Comparison of ENCODE assay signal across 8 mouse cellular contexts in the genomic region with DNA sequence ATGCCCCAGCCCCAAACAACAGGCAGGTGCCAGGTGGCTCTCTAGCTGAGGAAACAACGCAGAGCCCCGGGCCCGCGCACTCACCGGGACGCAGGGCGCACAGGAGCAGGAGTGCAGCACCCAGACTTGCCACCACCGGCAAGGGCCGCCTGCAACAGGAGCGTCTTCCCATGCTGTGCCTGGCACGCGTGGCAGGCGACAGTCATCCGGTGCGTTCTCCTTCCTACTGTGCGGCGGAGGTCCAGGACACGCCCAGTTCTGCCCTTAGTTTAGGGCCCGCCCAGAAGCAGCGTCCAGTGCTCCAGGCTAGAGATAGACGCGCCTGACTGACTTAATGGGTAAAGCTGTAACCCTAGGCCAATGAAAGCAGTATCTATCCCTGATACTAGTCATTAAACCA. TPM values are rescaled to one million over a fixed set of nuclear protein-coding genes. Genes with fewer than 3 reads are reported as not detected.
A peak's percentile ranks its signal among the peaks of the same experiment; 100 is the strongest.
DNase-seq lines count a peak whose midpoint lies in the region; ATAC-seq and TF ChIP-seq lines count a peak whose summit lies in the region.

Gene Chst13 (minus strand): TSS at position 195 of the 400 bp plus-strand sequence.

- no peak for TF ChIP-seq EP300 in CH12.LX (IDR thresholded peaks at IDR 0.05; ENCODE audit: low read length)
- TF ChIP-seq EP300 in stomach, postnatal 0 days (optimal IDR thresholded peaks at IDR 0.05) = no peak

- no peak for TF ChIP-seq CTCF in CH12.LX (conservative IDR thresholded peaks at IDR 0.05 in 1 of 2, IDR thresholded peaks at IDR 0.05 in 1 of 2; ENCODE audit: low read depth in 2 of 2, low read length in 2 of 2)
- no peak for TF ChIP-seq CTCF in stomach, postnatal 0 days (IDR thresholded peaks at IDR 0.05; ENCODE audit: low read depth)

- H3K79me2 ChIP-seq in CH12.LX (replicated peaks; ENCODE audit: control insufficient read depth, extremely low read depth, insufficient read depth, poor library complexity, severe bottlenecking) = no peaks in the 10 kb centered on the region

- TF ChIP-seq RAD21 in CH12.LX (IDR thresholded peaks at IDR 0.05; ENCODE audit: low read depth, low read length) = no peak

- peaks cover 59% of the 10 kb centered on the region for H3K27me3 ChIP-seq in CH12.LX (replicated peaks)
- no peaks in the 10 kb centered on the region for H3K27me3 ChIP-seq in stomach, postnatal 0 days (ENCODE audit: control insufficient read depth, insufficient read depth, low read length)

- TF ChIP-seq POLR2A in CH12.LX (IDR thresholded peaks at IDR 0.05; ENCODE audit: low read depth, low read length) = no peak

- H3K9ac ChIP-seq in CH12.LX (ENCODE audit: insufficient read depth, low read depth) = no peak within 1 kb of the TSS
- H3K9ac ChIP-seq in stomach, postnatal 0 days (ENCODE audit: low read length) = no peak within 1 kb of the TSS

- dilution Hi-C loops in CH12.LX (cut with MboI; ENCODE audit: extremely low pct_ligation_motif_present, extremely low pct_unique_long_range_greater_than_20kb, low sequenced_read_pairs) = no loop called here

- no peaks in the 10 kb centered on the region for H3K36me3 ChIP-seq in CH12.LX (replicated peaks in 1 of 2; ENCODE audit: control insufficient read depth in 1 of 2, insufficient read depth in 1 of 2, low read length in 1 of 2)
- H3K36me3 ChIP-seq in stomach, postnatal 0 days (ENCODE audit: control insufficient read depth, insufficient read depth, low read length) = no peaks in the 10 kb centered on the region

- DNase-seq in CH12.LX (ENCODE audit: extremely low read depth) (no peak), adipocyte (ENCODE audit: low spot score) (no peak)
- DNase-seq in adrenal gland, postnatal 36 days = peak; percentile 65 to 67
- DNase-seq in gastrocnemius, postnatal 25 days = peak; percentile 26
- peak; percentile 24 for DNase-seq in kidney, adult 9 months
- DNase-seq in lung, postnatal 10 days = peak; percentile 50
- peak; percentile 50 for DNase-seq in stomach, postnatal 0 days (ENCODE audit: low spot score)
- DNase-seq in cerebellum, adult 11 months = no peak

- H3K9me3 ChIP-seq in CH12.LX (replicated peaks; ENCODE audit: low read length) = no peaks in the 10 kb centered on the region
- no peaks in the 10 kb centered on the region for H3K9me3 ChIP-seq in stomach, postnatal 0 days (ENCODE audit: control insufficient read depth, low read length)

- no peak within 1 kb of the TSS for H3K4me2 ChIP-seq in CH12.LX (ENCODE audit: insufficient read depth, low read depth, poor library complexity, severe bottlenecking)
- H3K4me2 ChIP-seq in stomach, postnatal 0 days (replicated peaks; ENCODE audit: low read depth) = peak within 1 kb of the TSS; percentile 38

- H3K4me1 ChIP-seq in CH12.LX (ENCODE audit: control insufficient read depth in 1 of 2, insufficient read depth in 2 of 2) = peaks cover 0 to 2% of the 10 kb centered on the region in 2 experiments; a peak in 1 of 4 replicates
- H3K4me1 ChIP-seq in stomach, postnatal 0 days (replicated peaks; ENCODE audit: control insufficient read depth, insufficient read depth) = no peaks in the 10 kb centered on the region

- peak; percentile 58; the same call in 1 of the 2 replicates for ATAC-seq in stomach, postnatal 0 days (ENCODE audit: low FRiP score, low TSS enrichment)

- no peak within 1 kb of the TSS for H3K4me3 ChIP-seq in CH12.LX (replicated peaks in 1 of 3; ENCODE audit: low read depth in 2 of 3, low read length in 2 of 3, poor library complexity in 1 of 3)
- H3K4me3 ChIP-seq in stomach, postnatal 0 days (ENCODE audit: low read depth, low read length) = no peak within 1 kb of the TSS; the same call in 1 of the 2 replicates

- WGBS in stomach, postnatal 0 days = 11% methylated on average over 22 of the region's 22 CpGs

- in situ Hi-C loops in CH12.LX (cut with MboI; ENCODE audit: low pct_ligation_motif_present, low pct_unique_long_range_greater_than_20kb, low sequenced_read_pairs) = loop anchor here (10.0 kb wide), 1 partner anchor 640 kb away; no protein-coding TSS in a partner anchor

- no peak within 1 kb of the TSS for H3K27ac ChIP-seq in CH12.LX (ENCODE audit: insufficient read depth, low read depth)
- no peak within 1 kb of the TSS for H3K27ac ChIP-seq in stomach, postnatal 0 days (replicated peaks)

TF ChIP-seq in CH12.LX, 34 proteins besides CTCF, POLR2A, EP300 and RAD21:
- peak; percentile 19; the same call in 1 of the 2 replicates for TF ChIP-seq BHLHE40 (IDR thresholded peaks at IDR 0.05; ENCODE audit: low read depth, low read length)
- no peak for TF ChIP-seq MEF2A (IDR thresholded peaks at IDR 0.05; ENCODE audit: borderline replicate concordance, low read depth, low read length)
- TF ChIP-seq ZMIZ1 (IDR thresholded peaks at IDR 0.05; ENCODE audit: low read depth, low read length) = no peak

RNA-seq across cellular contexts. Expression of gene Chst13, which starts in this region (rescaled TPM):
- 0.08 and 0.13 TPM in 2 replicates for total RNA-seq in CH12.LX (2012; rRNA removed)
- not detected in 2 replicates for total RNA-seq in CH12.LX (2014; rRNA removed)
- not detected in 2 replicates for polyA plus RNA-seq in CH12.LX (2012; ENCODE audit: insufficient read length, low read depth)
- total RNA-seq in adrenal gland, postnatal 36 days (2021) = under 1 TPM in 1 of 2 experiments, not detected in 1; 0.17 TPM
- total RNA-seq in gastrocnemius, postnatal 25 days (2021) = under 1 TPM in 1 of 2 experiments, not detected in 1; 0.38 TPM
- polyA plus RNA-seq in stomach, postnatal 0 days (2015; fragmentation: Nextera tagmentation; extraction: Ambion mirVana) = 0.40 and 0.87 TPM in 2 replicates

Comparison
In these comparisons a context has a peak if more than half of its experiments do, and no peak if none do; other contexts are left out.
1. Peak in DNase-seq in adrenal gland, postnatal 36 days; RNA of the gene not detected or under 1 TPM.
2. Peak in DNase-seq in gastrocnemius, postnatal 25 days; RNA of the gene not detected or under 1 TPM.
3. Peak in DNase-seq, ATAC-seq and H3K4me2 ChIP-seq in stomach, postnatal 0 days; RNA of the gene not detected or under 1 TPM.
4. DNase-seq: peak in kidney, adult 9 months (single experiment) and lung, postnatal 10 days (single experiment); none in CH12.LX (single experiment), cerebellum, adult 11 months (single experiment) and adipocyte (single experiment).